Mouse (Mus musculus): Measurements from ENCODE around the gene Dip2b. TPM values are rescaled to one million over a fixed set of nuclear protein-coding genes. Genes with fewer than 3 reads are reported as not detected.

The Dip2b gene
- total RNA-seq, 2 experiments from 2014 or later = 50.5 to 50.8 TPM

DNA sequence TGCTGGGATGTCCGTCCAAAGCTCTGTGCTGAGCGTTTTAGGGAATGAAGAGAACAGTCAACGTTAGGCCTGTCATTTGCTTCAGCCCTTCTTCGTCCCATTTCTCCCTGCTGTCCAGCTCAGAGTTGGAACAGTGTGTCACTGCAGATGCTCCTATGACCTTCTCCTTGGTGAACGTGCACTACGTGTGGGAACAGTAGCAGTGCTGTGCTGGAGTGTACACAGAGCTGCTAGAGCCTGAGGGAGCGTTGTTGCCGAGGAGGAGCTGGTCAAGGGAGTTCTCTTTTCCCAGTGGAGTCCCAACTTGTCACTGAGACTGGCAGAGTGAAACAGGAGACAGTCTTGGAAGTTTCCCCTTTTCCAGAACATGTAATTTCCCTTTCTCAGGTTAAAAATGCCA lies 43.6 kb downstream of the Dip2b start:
- no peak for DNase-seq (ENCODE audit: low spot score in 2 of 2)

GRCm38 (mm10) chr15:100082733-100083132 lies 44.3 kb downstream of the Dip2b start:
- DNase-seq (ENCODE audit: low spot score in 2 of 2) = no peak

DNA sequence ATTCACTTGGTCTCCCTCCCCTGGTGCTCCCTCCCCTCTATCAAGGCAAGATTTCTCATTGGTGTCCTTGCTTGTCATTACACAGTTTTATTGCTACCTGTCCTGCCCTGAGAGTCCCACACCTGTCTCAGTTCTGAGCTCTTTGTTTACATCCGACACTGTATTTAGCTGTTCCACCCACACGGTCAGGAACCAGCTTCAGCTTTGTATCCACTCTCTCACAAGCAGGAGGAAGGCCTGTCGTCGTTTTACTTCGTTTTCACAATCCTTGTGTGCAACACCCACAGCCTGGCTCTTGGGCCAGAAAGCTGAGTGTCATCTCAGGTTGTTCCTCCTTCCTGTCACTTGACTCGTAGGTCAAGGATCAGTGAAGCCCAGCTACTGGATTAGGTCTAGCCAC lies 45.4 kb downstream of the Dip2b start:
- DNase-seq (ENCODE audit: low spot score in 2 of 2) = no peak

GRCm38 (mm10) chr15:100084882-100085281 lies 46.4 kb downstream of the Dip2b start:
- DNase-seq (ENCODE audit: low spot score in 2 of 2) = no peak

- DNase-seq (ENCODE audit: low spot score in 2 of 2) = no peak
Observed at GRCm38 (mm10) chr15:100088021-100088420, 49.6 kb downstream of the Dip2b start.

GRCm38 (mm10) chr15:100089645-100090053 lies 51.2 kb downstream of the Dip2b start:
- DNase-seq (ENCODE audit: low spot score in 2 of 2) = no peak

DNA sequence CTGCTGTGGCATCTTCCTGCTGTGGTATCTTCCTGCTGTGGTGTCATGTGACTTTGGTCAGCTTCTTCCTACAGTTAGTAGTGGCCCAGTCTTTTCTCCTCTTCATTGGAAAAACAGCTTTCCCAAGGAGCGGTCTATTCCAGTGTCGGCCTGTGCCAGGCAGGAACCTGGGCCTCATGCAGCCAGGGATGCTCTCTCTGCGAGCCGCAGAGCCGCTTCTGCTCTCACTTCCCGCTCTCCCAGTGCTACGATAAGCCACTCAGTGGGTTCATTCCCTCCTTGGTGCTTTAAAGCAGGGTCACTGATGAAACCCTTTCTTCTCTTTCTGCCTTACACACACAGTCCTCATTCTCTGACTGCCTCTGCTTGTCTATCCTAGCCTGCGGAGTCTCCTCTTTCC lies 53.4 kb downstream of the Dip2b start:
- DNase-seq (ENCODE audit: low spot score in 2 of 2) = no peak

- DNase-seq (ENCODE audit: low spot score in 2 of 2) = peak; percentile 29 to 47
Observed at GRCm38 (mm10) chr15:100092258-100092657, 53.8 kb downstream of the Dip2b start.

DNA sequence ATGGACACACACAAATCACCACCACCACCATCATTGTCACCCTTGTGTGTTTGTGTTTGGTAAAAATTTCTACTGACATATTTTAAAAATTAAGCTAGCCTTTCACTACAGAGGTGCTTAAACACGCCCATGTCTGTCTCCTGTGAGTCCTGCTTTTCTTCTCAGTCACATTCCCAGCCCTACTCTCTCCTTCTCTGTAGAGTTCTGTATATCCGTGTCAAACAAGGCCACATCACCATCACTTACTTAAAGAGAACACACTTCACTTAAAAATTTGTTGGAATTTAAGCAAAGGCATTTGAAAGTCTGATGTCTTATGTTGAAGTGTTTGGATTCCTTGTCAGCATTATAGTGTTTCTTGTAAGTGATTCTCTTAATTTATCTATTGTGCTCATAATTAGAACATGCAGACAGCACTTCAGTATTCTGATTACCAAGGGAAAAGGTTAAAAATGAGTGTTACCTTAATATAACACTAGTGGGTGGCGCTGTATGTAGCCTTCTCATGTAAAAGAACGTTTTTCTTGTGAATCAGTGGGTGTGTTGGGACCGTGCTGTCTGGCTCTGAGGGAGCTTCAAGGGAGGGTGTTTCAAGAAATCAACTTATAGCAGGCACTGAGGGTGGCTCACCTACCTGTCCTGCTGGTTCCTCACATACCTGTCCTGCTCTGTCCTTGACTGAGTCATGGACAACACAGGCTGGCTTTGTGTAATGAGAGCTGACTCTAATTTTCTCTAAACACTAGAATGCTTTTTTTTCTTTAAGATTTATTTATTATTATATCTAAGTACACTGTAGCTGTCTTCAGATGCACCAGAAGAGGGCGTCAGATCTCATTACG lies 58.3 kb downstream of the Dip2b start:
- DNase-seq (ENCODE audit: low spot score in 2 of 2) = no peak

DNA sequence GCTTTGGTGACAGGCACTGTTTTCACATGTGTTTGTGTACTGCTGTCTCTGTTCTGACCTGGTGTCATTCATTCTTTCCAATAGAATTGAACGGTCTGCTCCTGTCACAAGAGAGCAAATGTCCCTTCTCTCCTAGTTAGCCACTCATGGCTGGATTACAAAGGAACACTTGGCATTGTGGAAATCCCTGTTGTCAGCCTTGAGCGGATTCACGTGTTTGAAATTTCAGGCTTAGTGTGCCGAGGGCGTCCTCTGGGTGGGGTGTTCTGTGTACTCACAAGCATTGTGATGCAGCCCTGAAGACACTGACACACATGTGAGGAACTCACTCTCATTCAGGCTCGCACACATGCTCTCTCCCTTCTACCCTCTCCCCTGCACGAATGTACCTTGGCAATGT lies 61.9 kb downstream of the Dip2b start:
- no peak for DNase-seq (ENCODE audit: low spot score in 2 of 2)

- no peak for DNase-seq (ENCODE audit: low spot score in 2 of 2)
Observed at GRCm38 (mm10) chr15:100101206-100101605, 62.7 kb downstream of the Dip2b start.

GRCm38 (mm10) chr15:100104126-100104525 lies 65.7 kb downstream of the Dip2b start:
- no peak for DNase-seq (ENCODE audit: low spot score in 2 of 2)

- DNase-seq (ENCODE audit: low spot score in 2 of 2) = no peak
Observed at GRCm38 (mm10) chr15:100108071-100108782, 69.8 kb downstream of the Dip2b start.

GRCm38 (mm10) chr15:100109916-100110315 lies 71.5 kb downstream of the Dip2b start:
- no peak for DNase-seq (ENCODE audit: low spot score in 2 of 2)

- no peak for DNase-seq (ENCODE audit: low spot score in 2 of 2)
Observed at GRCm38 (mm10) chr15:100111891-100112290, 73.4 kb downstream of the Dip2b start.

DNA sequence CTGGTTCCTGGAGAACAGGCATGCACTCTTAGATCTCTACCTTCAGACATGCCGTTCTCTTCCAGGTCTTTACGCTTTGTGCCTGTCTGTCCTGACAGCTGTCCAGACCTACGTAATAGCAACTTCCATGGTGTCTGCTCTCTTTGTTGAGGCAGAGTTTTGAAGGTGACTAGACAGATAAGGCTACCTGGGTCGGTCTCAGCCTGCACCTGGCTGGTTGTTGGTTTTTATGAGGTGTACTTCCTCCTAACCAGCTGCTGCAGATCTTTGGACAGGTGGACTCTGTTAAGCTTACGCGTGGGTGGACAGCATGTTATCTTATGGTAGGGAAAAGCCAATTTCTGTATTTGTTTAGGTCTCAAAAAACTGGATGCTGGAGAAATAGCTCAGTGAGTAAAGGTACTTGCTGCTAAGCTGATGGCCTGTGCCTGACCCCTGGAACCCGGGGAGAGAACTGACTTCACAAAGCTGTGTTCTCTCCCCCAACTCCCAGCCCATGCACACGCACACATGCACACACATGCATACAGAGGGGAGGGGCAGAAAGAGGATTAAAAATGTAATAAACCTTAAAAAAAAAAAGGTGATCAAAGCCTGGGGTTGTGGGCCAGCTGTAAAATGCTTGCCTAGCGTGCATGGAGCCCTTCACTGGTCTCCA lies 74.0 kb downstream of the Dip2b start:
- no peak for DNase-seq (ENCODE audit: low spot score in 2 of 2)

DNA sequence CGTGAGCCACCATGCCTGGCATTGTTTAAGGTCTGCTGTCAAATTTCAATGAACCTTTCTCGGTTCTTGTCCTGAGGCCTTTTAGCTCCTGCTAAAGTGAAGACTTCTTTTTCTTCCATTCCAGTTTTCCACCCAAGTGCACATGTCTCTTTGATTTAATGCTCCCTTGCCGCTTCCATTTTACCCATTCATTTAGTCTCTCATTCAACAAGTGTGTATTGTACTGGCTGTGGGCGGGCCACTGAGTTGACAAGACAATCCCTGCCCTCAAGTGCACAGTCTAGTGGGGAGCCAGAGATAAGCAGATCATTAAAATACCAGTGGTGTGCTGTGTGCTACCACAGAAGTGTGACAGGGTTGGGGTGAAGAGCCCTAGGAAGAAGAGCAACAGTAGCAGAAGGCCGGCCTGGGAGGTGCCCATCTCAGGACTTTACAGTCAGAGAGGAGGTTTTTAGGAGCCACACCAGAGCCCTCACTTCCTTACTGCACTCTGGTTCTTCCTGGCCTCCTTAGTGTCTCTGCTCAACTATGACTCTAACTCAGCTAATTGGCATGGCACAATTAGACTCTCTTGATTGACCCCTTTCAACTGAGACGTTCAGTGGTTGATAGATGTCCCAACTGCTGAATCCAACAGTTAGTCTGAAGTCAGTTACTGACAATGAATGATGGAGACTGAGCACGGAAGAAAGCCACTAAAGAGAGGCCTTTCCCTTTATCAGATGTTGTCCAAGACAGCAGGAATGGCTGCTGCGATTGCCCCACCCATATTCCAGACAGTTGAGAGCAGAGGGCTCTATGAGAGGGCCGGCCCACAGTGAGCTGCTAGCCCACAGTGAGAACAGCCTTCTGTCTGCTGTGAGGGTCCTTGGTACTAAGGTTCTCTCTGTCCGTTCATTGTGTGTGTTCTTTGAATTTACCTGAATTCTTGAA lies 75.1 kb downstream of the Dip2b start:
- no peak for DNase-seq (ENCODE audit: low spot score in 2 of 2)

DNA sequence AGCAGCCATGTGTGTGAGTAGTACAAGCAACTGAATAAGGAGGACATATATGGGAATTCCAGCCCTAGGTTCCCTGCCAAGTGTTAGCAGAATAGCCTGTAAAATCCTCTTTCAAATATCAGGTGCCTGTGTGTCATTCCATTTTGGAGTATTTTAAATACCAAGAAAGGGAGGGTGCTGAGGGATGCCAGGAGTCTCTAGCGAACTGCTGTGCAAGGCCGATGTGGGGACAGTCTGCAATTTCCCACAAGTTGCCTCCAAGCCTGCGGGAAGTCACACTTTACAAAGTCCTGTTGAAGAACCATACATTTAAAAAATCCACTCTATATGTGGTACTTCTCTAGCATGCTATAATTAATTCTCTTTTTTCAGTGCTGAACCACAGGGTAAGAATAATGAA lies 77.0 kb downstream of the Dip2b start:
- DNase-seq (ENCODE audit: low spot score in 2 of 2) = no peak

- no peak for DNase-seq (ENCODE audit: low spot score in 2 of 2)
Observed at GRCm38 (mm10) chr15:100116325-100116724, 77.9 kb downstream of the Dip2b start.

GRCm38 (mm10) chr15:100119225-100119788 lies 80.8 kb downstream of the Dip2b start:
- DNase-seq (ENCODE audit: low spot score in 2 of 2) = no peak

DNA sequence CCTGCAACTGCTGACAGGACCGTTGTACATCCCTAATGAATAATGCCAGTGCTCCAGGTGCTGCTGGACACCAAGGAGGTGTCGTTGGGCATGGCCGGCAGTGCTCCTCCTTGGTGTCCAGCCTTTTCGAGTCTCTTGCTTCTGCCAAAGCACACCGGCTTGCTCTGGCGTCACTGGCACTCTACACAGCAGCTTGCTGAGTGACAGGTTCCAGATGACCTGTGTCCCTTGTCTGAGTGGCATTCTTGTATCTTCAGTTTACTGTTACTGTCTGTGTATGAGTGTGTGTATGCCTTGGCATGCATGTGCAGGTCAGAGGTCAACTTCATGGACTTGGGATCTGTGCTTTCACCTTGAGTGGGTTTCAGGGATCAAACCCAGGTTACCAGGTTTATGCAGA lies 83.0 kb downstream of the Dip2b start:
- no peak for DNase-seq (ENCODE audit: low spot score in 2 of 2)

Data from layer of hippocampus, adult 18-20 months (tissue).